Mouse (Mus musculus): ENCODE data around the gene Cnot11.
A peak's percentile ranks its signal among the peaks of the same experiment; 100 is the strongest.

Cnot11 gene

DNA sequence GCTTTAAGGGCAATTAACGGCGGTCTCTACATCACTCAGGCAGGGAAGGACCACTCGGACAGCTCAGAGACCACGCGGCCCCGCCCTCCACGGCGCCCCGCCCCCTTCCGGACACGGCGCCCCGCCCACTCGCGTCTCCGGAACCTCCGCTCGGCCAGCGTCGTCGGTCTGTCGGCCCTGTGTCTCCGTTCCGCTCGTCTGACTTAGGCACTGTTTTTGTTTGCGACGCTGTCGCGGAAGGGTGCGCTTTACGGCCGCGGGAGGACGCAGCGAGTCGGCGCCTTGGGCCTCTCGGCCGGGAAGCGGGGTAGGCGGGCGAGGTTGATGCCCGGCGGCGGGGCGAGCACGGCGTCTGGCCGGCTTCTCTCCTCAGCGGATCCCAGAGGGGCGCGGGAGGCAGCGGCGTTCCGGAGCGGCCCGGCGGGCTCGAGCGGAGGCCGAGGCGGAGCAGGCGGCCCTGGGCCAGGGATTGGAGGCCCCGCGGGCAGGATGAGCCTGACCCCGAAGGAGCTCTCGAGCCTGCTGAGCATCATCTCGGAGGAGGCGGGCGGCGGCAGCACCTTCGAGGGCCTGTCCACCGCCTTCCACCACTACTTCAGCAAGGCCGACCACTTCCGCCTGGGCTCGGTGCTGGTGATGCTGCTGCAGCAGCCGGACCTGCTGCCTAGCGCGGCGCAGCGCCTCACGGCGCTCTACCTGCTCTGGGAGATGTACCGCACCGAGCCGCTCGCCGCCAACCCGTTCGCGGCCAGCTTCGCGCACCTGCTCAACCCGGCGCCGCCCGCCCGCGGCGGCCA, 921 bp downstream of the Cnot11 start:
- DNase-seq, result peak; percentile 98

DNA sequence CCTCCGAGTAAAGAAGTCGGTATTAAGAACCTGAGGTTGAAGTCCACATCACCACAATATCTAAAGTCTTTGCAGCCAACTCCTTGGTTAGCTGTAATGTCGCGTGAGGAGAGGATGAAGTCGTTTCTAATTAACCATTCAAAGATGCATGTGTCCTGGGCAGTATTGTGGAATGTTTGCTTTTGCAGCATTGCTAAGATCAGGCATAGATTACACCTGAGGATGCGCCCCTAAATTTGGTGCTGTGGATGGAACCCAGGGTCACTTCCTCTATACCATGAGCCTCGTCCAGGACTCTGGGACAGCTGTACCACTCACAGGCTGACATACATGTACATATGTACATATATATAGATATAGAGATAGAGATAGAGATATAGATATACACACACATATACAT, 1.9 kb downstream of the Cnot11 start:
- no peak for DNase-seq

DNA sequence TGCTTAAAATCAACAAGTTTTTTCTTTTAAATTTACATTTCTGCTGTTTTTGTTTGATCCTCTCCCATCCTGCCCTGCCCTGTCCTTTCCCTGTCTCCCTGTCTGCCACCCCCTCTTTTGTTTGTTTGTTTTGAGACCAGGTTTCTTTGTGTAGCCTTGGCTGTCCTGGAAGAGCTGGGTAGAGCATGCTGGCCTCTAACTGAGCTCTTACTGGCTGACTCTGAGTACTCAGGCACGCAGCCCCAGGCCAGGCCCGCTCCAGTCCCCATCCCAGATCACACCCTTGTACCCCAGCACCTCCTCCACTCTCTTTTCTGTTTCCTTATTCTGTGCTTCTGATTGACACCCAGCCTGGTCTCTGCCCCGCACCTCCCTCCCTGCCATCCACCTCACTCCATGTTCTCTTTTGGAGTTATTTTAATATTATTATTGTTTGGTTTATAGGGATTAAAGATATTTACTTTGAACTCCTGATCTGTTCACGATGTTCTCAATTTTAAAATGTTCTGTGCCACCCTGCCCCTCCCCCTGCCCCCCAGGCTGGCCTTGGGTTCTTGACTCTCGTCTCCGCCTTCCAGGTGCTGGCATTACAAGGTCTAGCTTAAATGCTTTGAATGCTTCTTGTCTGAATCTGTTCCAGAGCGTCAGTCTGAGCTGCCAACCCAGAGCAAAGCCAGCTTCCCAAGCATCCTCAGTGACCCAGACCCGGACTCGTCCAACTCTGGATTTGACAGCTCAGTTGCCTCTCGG, 3.0 kb downstream of the Cnot11 start:
- DNase-seq, result no peak

DNA sequence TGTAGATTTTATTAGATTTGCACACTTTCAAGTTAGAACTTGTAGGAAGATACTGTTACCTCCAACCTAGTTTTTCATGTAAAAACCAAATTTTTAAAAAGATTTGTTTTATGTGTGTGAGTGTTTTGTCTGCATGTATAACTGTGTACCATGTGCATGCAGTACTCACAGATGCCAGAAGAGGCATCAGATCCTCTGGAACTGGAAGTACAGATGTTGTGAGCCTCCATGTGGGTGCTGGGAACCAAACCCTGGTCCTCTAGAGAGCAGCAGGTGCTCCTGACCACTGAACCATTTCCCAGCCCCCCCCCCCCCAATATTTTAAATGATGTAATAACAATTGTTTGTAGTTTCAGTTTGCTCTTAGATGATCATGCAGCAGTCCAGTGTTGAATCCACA, 5.8 kb downstream of the Cnot11 start:
- DNase-seq, result no peak

DNA sequence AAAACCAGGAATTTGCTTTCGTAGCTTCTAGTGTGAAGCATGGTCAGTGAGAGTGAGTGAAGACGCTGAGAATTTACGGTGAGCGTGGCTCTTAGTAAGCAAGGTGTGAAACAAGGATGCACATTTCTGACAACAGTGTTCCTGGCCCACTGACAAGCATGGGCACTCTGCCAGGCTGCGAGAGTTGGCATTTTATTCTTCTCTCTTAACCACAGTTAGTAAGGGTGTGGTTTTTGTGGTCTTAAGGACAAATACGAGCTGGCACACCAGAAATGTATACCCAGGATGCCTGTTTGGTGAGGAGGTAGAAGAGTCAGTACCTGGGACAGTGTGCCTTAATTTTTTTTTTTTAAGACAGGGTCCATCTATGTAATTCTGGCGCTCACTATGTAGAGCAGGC, 10.8 kb downstream of the Cnot11 start:
- DNase-seq, result no peak

DNA sequence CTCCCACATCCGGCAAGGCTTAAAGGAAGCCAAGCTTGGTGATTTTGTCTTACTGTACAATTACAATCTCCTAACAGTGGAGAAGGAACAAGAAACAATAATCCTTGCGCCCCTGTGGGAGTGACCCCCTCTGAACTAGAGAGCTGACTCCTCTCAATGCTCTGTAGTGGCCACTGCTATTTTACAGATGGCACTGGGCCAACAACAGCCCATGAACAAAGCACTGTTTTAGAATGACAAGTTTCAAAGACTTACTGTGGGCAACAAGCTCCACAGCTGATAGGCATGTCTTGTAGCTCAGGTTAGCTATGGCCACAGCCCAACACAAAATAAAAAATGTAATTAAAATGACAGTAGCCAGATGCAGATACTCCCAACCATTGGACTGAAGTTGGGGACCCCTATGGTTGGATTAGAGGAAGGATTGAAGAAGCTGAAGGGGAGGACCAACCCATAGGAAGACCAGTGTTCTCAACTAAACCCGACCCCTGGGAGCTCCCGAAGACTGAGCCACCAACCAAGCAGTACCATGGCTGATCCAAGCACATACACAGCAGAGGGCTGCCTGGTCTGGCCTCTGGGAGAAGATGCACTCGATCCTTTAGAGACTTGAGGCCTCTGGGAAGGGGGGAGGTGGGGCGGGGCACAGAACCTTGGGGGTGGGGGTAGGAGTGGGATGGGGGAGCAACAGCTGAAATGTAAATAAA, 11.5 kb downstream of the Cnot11 start:
- DNase-seq, result no peak

DNA sequence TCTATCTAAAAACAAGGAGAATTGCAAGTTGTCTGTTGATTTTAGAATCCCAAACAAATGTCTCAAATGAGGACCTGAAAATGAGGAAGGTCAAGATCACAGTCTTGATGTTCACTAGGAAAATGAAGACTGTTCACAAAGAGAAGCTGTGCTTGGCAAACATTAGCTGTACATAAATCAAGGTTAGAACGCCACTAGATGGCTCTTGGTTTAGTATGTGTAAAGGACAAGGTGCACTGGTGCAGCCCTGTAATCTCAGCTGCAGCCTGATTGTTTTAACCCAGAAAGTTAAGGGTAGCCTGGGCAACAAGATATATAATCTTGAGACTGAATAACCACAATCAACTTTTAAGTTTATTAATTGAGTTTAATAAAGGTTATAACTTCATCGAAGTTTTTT, 12.4 kb downstream of the Cnot11 start:
- no peak for DNase-seq

DNA sequence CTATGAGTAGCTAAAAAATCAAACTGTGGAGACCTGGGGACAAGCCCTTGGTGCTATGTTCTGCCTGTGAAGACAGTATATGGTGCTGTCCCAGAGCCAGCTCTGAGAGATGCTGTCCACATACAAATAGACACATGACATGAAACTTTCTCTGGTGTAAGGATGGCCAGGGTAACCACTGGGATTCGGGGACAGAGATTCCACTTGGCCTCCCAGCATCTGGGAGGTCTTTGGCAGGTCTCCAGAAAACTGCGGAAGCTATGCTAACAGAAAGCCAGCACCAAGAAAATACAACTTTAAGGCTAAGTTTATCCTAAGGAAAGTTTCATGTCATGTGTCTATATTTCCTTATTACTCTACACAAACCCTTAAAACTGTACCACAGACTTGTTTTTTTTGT, 15.0 kb downstream of the Cnot11 start:
- DNase-seq, result no peak

DNA sequence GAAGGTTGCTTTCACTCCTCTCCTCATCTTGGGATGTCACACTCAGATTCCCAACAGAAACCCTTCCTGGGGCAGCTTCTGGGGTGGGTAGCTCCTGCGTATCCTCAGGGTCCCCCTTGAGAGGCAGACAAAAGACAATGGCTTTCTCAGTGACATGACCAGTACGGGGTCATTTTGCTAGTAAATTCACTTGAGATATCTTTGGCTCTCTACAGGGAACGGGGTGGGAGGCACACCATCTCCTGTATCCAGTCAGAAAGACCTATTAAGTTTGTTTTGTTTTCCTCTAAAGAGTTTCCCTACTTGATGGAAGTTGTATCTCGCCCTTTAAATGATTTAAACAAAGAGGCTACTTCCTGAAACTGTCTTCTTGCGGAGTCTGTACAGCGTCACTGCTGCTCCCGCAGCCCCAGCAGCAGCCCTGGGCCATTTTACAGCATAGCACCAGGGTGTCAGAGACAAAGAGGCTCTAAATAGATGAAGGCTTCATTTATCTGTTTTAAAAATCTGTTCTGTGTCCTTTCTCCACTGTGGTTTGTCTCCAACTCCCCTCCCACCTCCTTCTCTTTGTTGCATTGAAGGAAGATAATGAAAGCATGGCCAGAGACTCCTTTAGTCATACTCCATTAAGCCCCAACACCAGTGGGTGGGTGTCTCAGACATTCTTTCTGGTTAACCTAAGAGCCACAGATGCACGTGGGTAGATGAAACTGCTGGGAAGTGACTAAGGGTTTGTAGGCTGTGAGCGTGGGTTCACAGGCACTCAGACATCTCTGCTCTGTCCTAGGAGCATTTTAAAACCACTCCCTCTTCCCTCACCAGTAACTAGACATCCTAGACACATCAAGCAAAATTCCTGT, 21.0 kb downstream of the Cnot11 start:
- peak; percentile 16 for DNase-seq

DNA sequence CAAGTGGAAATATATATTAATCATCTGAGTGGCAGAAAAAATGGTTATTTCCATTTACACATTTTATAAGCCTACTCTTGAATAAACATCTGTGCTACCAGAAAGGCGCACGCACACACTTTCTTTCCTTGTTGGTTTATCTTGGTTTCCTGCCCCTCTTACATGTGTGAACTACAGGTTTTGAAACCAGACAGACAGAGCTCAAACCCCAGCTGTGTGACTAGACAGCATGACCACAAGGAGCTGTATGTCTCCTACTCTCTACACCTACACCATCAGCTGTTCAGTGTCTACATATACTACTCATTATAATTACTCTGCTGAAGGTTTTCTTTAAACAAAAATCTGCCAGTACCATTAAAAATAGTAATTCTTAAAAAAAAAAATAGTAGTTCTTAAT, 24.2 kb downstream of the Cnot11 start:
- peak; percentile 33 for DNase-seq

DNA sequence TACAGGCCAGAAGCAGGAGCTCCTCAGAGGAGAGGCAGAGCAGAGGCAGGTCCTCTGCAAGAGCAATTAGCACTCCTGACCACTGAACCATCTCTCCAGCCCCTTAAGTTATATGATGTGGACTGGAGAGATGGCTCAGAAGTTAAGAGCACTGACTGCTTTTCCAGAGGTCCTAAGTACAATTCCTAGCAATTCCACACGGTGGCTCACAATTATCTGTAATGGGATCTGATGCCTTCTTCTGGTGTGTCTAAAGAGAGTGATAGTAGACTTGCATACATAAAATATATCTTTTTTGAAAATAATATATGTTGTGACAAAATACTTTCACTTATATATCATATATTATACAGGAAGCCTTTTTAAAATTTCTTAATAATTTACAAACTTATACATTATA, 27.1 kb downstream of the Cnot11 start:
- no peak for DNase-seq

DNA sequence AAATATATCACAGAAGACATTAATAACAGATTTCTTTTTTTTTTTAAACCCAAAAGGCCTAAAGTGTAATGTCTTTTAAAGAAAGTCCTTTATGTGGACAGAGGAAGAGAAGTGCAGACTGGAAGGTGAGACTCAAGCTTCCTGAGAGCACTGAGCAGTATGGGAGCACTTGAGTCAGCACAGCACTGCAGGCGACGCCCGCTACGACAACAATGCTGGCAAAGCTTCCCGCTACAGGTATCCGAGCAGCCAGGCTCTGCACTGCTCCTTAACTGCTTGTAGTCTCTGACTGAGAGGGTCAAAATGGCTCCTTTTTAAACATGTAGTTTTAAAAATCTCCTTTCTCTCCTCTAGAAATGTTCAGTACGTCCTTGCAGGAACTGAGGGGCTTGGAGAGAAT, 28.4 kb downstream of the Cnot11 start:
- no peak for DNase-seq

DNA sequence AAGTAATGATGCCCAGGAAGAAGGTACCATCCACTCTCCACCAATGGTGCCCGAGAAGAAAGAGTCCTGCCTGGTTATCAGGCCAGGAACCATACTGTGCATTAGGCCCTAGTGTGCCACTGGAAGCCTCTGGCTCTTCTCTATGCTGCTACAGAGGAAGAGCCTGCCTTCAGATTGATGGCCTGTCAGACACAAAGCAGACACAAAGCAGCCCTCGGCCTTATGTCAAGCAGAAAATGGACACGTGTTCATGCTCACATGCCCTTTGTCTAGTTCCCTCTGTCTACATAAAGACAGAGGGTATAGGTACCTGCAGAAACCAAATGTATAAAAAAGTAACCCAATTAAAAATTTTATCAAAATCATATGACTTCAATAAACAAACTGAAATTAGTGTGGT, 29.8 kb downstream of the Cnot11 start:
- DNase-seq, result no peak

DNA sequence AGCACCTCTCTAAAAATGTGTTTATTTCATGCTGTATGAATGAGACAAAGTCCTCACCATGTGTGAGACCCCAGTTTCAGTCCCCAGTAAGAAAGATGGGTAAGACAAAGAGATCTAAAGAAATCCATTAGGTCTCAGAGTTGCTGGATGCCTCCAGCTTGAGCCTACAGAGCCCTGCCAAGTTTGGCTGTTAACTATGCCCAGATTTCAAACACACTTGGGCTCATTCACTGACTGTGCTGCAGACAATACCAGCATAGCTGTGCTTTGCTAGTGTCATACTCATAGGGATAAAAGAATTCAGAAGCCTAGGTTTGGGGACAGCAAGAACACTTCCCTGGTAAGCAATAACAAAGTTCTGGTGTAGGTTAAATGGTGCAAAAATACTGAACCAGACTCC, 33.3 kb downstream of the Cnot11 start:
- no peak for DNase-seq

DNA sequence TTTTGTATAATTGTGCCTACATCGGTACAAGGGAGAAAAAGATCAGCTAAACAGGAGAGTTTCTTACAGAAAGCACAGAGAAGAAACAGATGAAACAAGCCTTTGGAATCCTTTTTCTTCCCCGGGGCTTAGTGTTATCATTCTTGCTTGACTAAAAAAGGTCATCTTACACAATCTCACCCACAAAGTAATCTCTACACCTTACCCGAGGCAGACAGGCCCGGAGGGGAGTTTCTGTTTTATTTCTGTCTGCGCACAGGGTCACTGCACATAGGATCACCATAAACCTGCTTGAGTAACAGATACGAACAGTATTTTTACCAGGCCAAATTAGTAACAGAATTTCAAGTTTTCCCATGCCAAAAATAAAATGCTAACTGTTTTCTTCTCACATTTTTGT, 36.9 kb downstream of the Cnot11 start:
- DNase-seq, result no peak

DNA sequence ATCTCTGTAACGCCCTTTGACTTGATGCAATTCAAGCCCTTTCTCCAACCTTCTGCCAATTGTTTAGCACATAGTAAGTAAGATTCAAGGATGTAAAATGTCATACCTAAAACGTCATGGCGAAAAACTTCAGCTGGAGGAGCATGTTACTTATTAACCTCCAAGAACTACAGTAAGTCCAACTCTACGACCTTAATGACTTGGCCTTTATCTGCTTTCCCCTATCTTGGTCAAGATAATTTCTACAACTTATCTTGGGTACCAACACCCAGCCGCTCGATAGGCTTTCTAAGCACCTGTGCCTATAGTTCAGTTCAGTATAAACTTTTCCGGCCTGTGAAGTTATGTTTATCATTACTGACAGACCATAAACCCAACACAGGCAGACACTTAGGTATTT, 39.1 kb downstream of the Cnot11 start:
- DNase-seq, result no peak

DNA sequence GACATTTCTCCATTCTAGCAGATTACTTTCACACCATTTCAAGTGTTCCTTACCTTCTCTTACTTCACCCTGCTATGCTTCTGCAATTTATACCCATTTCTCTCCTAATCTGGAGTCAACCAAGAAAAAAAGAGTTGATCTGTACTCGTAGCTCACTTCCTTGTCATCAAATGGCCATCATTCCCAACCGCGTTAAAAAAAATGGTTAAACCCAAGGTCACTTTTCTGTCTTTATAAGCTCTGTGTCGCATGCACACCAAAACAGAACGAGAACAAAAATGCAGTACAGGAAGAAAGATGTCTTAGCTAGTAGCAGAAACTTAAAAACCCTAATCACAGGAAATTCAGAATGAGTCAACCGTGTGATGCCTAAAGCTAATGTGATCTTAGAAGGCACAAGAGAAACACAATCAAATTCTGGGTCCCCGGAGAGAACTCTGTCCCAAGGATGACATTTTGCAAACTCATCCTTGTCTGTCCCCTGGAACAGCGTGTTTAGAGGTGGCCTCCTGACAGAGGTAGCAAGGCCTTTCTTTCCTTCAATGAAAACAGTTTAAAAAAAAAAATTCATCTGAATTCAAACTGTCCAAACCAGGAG, 41.1 kb downstream of the Cnot11 start:
- peak; percentile 10 for DNase-seq

DNA sequence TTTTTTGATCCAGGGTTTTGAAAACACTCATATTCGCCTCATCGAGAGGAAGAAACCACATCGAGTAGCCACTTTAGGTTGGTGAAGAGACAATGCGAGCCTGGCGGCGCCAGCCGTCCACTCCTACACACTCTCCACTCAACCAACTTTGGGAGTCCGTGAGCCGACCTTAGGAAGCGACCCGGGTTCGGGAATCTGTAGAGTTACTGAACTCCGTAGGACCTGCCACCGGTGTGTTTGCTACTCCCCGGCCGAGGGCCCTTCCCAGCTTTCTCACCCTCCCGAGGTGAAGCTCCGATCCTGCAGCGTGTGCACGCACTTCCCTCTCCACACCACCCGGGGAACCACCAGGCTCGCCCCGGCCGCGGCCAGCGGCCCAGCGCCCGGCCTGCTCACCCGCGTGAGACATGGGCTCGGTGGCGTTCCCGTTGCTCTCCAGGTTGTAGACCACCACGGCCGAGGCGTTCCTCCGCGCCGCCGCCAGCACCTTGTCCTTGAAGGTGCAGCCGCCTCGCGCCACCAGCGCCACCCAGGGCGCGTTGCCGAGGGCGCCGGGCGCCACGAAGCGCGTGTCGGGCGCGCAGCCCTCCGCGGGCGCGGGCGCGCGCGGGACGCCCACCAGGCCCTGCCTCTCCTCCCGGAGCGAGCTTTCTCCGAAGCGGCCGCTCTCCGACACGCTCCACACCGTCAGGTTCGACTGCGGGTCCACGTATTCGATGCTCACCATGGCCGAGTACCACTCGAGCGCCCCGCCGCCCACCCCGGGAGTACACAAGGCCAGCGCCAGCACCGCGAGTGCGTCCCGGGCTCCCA, 41.8 kb downstream of the Cnot11 start:
- DNase-seq, result peak; percentile 77

DNA sequence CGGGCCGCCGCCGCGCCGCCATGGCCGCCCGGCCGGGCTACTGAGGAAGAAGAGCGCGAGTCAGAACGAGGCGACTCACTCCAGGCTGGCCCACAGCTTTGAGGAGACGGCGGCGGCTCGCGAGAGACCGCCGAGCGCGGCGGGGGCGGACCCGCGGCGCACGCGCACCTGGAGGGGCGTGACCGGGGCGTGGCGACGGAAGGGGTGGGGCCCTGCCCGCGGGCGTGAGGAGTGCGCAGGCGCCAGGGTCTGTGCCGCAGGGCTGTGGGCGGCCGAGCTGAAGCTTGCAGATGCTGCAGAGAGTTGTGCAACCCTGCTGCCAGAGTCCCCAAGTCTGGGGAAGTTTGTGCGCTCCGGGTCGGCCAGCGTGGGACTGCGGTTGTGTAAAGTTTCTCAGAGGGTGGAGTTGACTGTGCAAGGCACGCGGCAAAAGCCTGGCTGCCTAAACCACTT, 42.5 kb downstream of the Cnot11 start, which contains the start of gene Rnf149:
Rnf149 (minus strand) TSS at position 153 of the 453 bp plus-strand sequence.
- DNase-seq, result peak; percentile 99

DNA sequence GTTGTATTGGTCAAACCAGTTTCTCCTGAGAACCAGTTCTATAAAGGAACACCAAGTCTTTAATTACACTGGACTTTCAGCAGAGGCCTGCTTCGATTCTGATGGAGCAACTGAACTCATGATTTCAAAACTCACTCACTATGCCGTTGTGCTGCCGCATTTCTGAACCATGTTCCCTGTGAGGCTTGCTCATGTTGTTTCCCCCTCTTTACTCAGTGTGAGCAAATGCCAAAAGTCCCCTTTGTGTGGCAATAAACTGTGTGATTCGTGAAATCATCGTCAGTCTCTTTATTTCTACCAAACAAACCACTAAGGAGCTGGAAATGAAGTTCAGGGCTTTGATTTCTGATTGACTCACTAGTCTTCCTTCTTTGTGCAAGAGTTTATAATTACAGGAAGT, 43.7 kb downstream of the Cnot11 start:
- no peak for DNase-seq

DNA sequence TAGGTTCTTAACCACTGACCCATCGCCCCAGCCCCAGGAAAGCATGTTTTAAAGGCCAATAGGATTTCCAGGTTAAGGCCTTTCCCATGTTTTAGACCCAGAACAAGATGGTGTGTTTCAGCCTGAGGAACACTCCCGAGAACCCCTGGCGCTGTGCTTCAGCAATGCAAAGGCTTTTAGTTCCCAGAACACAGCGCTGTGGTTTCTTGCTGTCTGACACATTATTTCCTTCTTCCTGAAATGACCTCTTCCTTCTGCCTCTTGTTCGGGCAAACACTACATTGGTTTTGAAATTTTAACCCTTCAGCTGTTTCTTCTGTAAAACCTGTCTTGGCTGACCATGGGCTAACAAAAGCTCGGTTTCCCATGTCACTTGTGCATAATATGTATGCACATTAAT, 44.3 kb downstream of the Cnot11 start:
- no peak for DNase-seq

All from thymus, postnatal 25 days (tissue).